ENCODE assay signal across 32 mouse cellular contexts in the genomic region with DNA sequence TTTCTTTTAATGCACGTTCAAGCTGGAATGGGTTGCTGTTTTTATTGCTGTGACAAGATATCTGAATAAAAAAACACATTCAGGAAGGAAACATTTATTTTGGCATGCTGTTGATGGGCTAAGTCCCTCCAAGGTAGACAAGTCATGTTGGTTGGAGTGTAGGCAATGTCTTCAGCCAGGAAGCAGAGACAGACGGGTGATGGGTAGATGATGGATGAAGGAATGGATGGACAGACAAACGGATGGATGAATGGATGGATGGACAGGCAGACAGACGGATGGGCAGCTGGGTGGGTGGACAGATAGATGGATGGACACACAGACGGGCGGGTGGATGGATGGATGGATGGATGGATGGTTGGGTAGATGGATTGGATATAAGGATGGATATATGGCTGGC.
"Had no signal": no experiment of that assay in that cellular context is flagged by ENCODE, and none has a peak within 500 bp of the region (broad histone marks: within the 10 kb centered on the region; RNA-seq: fewer than 3 reads in every experiment).

No protein-coding gene starts in this region.

- H3K36me3 ChIP-seq: heart, embryonic 10.5 days; heart, embryonic 12.5 days; heart, embryonic 13.5 days; heart, embryonic 15.5 days; hindbrain, embryonic 10.5 days; hindbrain, embryonic 12.5 days; hindbrain, embryonic 13.5 days; hindbrain, embryonic 15.5 days; intestine, embryonic 15.5 days; kidney, embryonic 15.5 days had no signal

- H3K27me3 ChIP-seq: heart, embryonic 12.5 days; heart, embryonic 13.5 days; heart, embryonic 15.5 days; hindbrain, embryonic 12.5 days; hindbrain, embryonic 13.5 days; hindbrain, embryonic 15.5 days; intestine, embryonic 15.5 days; kidney, embryonic 15.5 days had no signal

- H3K4me2 ChIP-seq: heart, embryonic 11.5 days; heart, embryonic 12.5 days; heart, embryonic 13.5 days; heart, embryonic 15.5 days; hindbrain, embryonic 12.5 days; hindbrain, embryonic 13.5 days; hindbrain, embryonic 14.5 days; hindbrain, embryonic 15.5 days; intestine, embryonic 15.5 days; kidney, embryonic 15.5 days had no signal

- H3K9me3 ChIP-seq: heart, embryonic 10.5 days; heart, embryonic 12.5 days; heart, embryonic 13.5 days; heart, embryonic 15.5 days; hindbrain, embryonic 10.5 days; hindbrain, embryonic 12.5 days; hindbrain, embryonic 13.5 days; hindbrain, embryonic 15.5 days; intestine, embryonic 15.5 days; kidney, embryonic 15.5 days had no signal

- H3K4me1 ChIP-seq: heart, embryonic 12.5 days; heart, embryonic 13.5 days; heart, embryonic 15.5 days; hindbrain, embryonic 12.5 days; hindbrain, embryonic 13.5 days; hindbrain, embryonic 15.5 days; intestine, embryonic 15.5 days; kidney, embryonic 15.5 days had no signal

- H3K9ac ChIP-seq: heart, embryonic 12.5 days; heart, embryonic 13.5 days; heart, embryonic 15.5 days; hindbrain, embryonic 12.5 days; hindbrain, embryonic 13.5 days; hindbrain, embryonic 14.5 days; hindbrain, embryonic 15.5 days; intestine, embryonic 15.5 days; kidney, embryonic 15.5 days had no signal

- H3K27ac ChIP-seq: heart, embryonic 10.5 days; heart, embryonic 13.5 days; heart, embryonic 15.5 days; hindbrain, embryonic 10.5 days; hindbrain, embryonic 12.5 days; hindbrain, embryonic 13.5 days; hindbrain, embryonic 14.5 days; hindbrain, embryonic 15.5 days; hindbrain, postnatal 0 days; intestine, embryonic 15.5 days; kidney, embryonic 15.5 days; kidney, postnatal 0 days; layer of hippocampus, adult 2 months had no signal

- ATAC-seq: hindbrain, embryonic 16.5 days; hindbrain, postnatal 0 days; inflammation-experienced regulatory T-cells, adult 6 months; intestine, embryonic 15.5 days; intestine, embryonic 16.5 days; intestine, postnatal 0 days had no signal

- DNase-seq: heart, postnatal 10 days; heart, postnatal 14 days; heart, postnatal 36 days; heart, postnatal 4 days; kidney, adult 11 months; kidney, adult 18-20 months; kidney, adult 8-10 months; kidney, postnatal 10 days; kidney, postnatal 14 days; kidney, postnatal 25 days; kidney, postnatal 4 days; layer of hippocampus, adult 9-11 months; layer of hippocampus, postnatal 36 days had no signal

- H3K4me3 ChIP-seq: heart, embryonic 10.5 days; heart, embryonic 12.5 days; heart, embryonic 13.5 days; heart, embryonic 15.5 days; hindbrain, embryonic 10.5 days; hindbrain, embryonic 12.5 days; hindbrain, embryonic 13.5 days; hindbrain, embryonic 15.5 days; intestine, embryonic 15.5 days; kidney, embryonic 15.5 days; layer of hippocampus, adult 2 months had no signal
